Mouse (Mus musculus): ENCODE measurements around the gene AC170998.1. TPM values are rescaled to one million over a fixed set of nuclear protein-coding genes. Genes with fewer than 3 reads are reported as not detected.

The AC170998.1 gene
- polyA plus RNA-seq, 1 experiment from 2014 or later = 2.1 TPM

GRCm38 (mm10) chr17:28739244-28739643 is 13.4 kb downstream of the AC170998.1 start:
- H3K27ac ChIP-seq = no peak overlapping the region
- H3K4me3 ChIP-seq = no peak overlapping the region
- H3K36me3 ChIP-seq (ENCODE audit: poor library complexity, severe bottlenecking) = peaks cover 57% of the 10 kb centered on the region
- H3K9ac ChIP-seq = no peak overlapping the region
- no peak overlapping the region for H3K4me2 ChIP-seq
- no peak for ATAC-seq
- 97% methylated on average over 6 of the region's 6 CpGs for WGBS
- no peaks in the 10 kb centered on the region for H3K4me1 ChIP-seq
- H3K27me3 ChIP-seq = no peaks in the 10 kb centered on the region
- H3K9me3 ChIP-seq (replicated peaks) = no peaks in the 10 kb centered on the region

GRCm38 (mm10) chr17:28743145-28743866 is 17.4 kb downstream of the AC170998.1 start:
- no peak for ATAC-seq
- Histone ChIP-seq H3K4me2 (no peak overlapping the region), H3K4me1 (no peaks in the 10 kb centered on the region), H3K27ac (no peak overlapping the region), H3K36me3 (ENCODE audit: poor library complexity, severe bottlenecking) (peaks cover 87% of the 10 kb centered on the region), H3K9ac (no peak overlapping the region), H3K27me3 (no peaks in the 10 kb centered on the region), H3K9me3 (replicated peaks) (no peaks in the 10 kb centered on the region), H3K4me3 (no peak overlapping the region)
- 92% methylated on average over 11 of the region's 11 CpGs for WGBS

- Histone ChIP-seq H3K4me3 (no peak overlapping the region), H3K4me2 (no peak overlapping the region), H3K36me3 (ENCODE audit: poor library complexity, severe bottlenecking) (peaks cover 88% of the 10 kb centered on the region), H3K9ac (no peak overlapping the region), H3K27me3 (no peaks in the 10 kb centered on the region), H3K4me1 (no peaks in the 10 kb centered on the region), H3K27ac (no peak overlapping the region), H3K9me3 (replicated peaks) (no peaks in the 10 kb centered on the region)
- WGBS = 91% methylated on average over 9 of the region's 9 CpGs
- ATAC-seq = no peak
These were observed 18.0 kb downstream of the AC170998.1 start for GRCm38 (mm10) chr17:28743916-28744315.

- Histone ChIP-seq H3K36me3 (ENCODE audit: poor library complexity, severe bottlenecking) (peaks cover 77% of the 10 kb centered on the region), H3K9me3 (replicated peaks) (no peaks in the 10 kb centered on the region), H3K27ac (no peak overlapping the region), H3K4me2 (no peak overlapping the region), H3K4me3 (no peak overlapping the region), H3K4me1 (no peaks in the 10 kb centered on the region), H3K27me3 (no peaks in the 10 kb centered on the region), H3K9ac (no peak overlapping the region)
- WGBS = 94% methylated on average over 6 of the region's 6 CpGs
- ATAC-seq = no peak
These were observed 19.9 kb downstream of the AC170998.1 start for GRCm38 (mm10) chr17:28745773-28746172.

- Histone ChIP-seq H3K4me2 (no peak overlapping the region), H3K36me3 (ENCODE audit: poor library complexity, severe bottlenecking) (peaks cover 54% of the 10 kb centered on the region), H3K9me3 (replicated peaks) (no peaks in the 10 kb centered on the region), H3K4me3 (no peak overlapping the region), H3K27me3 (no peaks in the 10 kb centered on the region), H3K27ac (no peak overlapping the region), H3K9ac (no peak overlapping the region), H3K4me1 (no peaks in the 10 kb centered on the region)
- ATAC-seq = no peak
- 96% methylated on average over 4 of the region's 4 CpGs for WGBS
These were observed 22.1 kb downstream of the AC170998.1 start for GRCm38 (mm10) chr17:28748001-28748400.

- no peaks in the 10 kb centered on the region for H3K9me3 ChIP-seq (replicated peaks)
- WGBS = 92% methylated on average over 6 of the region's 6 CpGs
- no peak overlapping the region for H3K4me3 ChIP-seq
- no peak overlapping the region for H3K9ac ChIP-seq
- ATAC-seq = no peak
- no peaks in the 10 kb centered on the region for H3K4me1 ChIP-seq
- H3K36me3 ChIP-seq (ENCODE audit: poor library complexity, severe bottlenecking) = peaks cover 28% of the 10 kb centered on the region
- H3K4me2 ChIP-seq = no peak overlapping the region
- no peaks in the 10 kb centered on the region for H3K27me3 ChIP-seq
- H3K27ac ChIP-seq = no peak overlapping the region
These were observed 24.7 kb downstream of the AC170998.1 start for GRCm38 (mm10) chr17:28750580-28750979.

- Histone ChIP-seq H3K4me3 (no peak overlapping the region), H3K27ac (no peak overlapping the region), H3K9ac (no peak overlapping the region), H3K9me3 (replicated peaks) (no peaks in the 10 kb centered on the region), H3K27me3 (no peaks in the 10 kb centered on the region), H3K4me2 (no peak overlapping the region), H3K36me3 (ENCODE audit: poor library complexity, severe bottlenecking) (no peaks in the 10 kb centered on the region), H3K4me1 (no peaks in the 10 kb centered on the region)
- ATAC-seq = no peak
- 66% methylated on average over 5 of the region's 5 CpGs for WGBS
These were observed 30.6 kb downstream of the AC170998.1 start for GRCm38 (mm10) chr17:28756447-28756846.

GRCm38 (mm10) chr17:28757470-28757869 is 31.6 kb downstream of the AC170998.1 start:
- H3K4me3 ChIP-seq = no peak overlapping the region
- no peak overlapping the region for H3K27ac ChIP-seq
- WGBS = 80% methylated on average over 2 of the region's 2 CpGs
- no peak overlapping the region for H3K4me2 ChIP-seq
- H3K9ac ChIP-seq = no peak overlapping the region
- ATAC-seq = no peak
- no peaks in the 10 kb centered on the region for H3K9me3 ChIP-seq (replicated peaks)
- H3K4me1 ChIP-seq = no peaks in the 10 kb centered on the region
- no peaks in the 10 kb centered on the region for H3K36me3 ChIP-seq (ENCODE audit: poor library complexity, severe bottlenecking)
- no peaks in the 10 kb centered on the region for H3K27me3 ChIP-seq

GRCm38 (mm10) chr17:28760736-28761312 is 34.9 kb downstream of the AC170998.1 start:
- no peaks in the 10 kb centered on the region for H3K4me1 ChIP-seq
- WGBS = 82% methylated on average over 8 of the region's 8 CpGs
- H3K36me3 ChIP-seq (ENCODE audit: poor library complexity, severe bottlenecking) = no peaks in the 10 kb centered on the region
- no peaks in the 10 kb centered on the region for H3K9me3 ChIP-seq (replicated peaks)
- no peak overlapping the region for H3K4me2 ChIP-seq
- no peak overlapping the region for H3K4me3 ChIP-seq
- no peak for ATAC-seq
- H3K27ac ChIP-seq = no peak overlapping the region
- H3K27me3 ChIP-seq = no peaks in the 10 kb centered on the region
- no peak overlapping the region for H3K9ac ChIP-seq

- no peaks in the 10 kb centered on the region for H3K4me1 ChIP-seq
- H3K4me2 ChIP-seq = no peak overlapping the region
- no peak overlapping the region for H3K27ac ChIP-seq
- WGBS = 20% methylated on average over 3 of the region's 3 CpGs
- no peak overlapping the region for H3K4me3 ChIP-seq
- no peaks in the 10 kb centered on the region for H3K36me3 ChIP-seq (ENCODE audit: poor library complexity, severe bottlenecking)
- peaks cover 3% of the 10 kb centered on the region; the same call in 1 of the 2 replicates for H3K27me3 ChIP-seq
- H3K9ac ChIP-seq = no peak overlapping the region
- no peaks in the 10 kb centered on the region for H3K9me3 ChIP-seq (replicated peaks)
- no peak for ATAC-seq
These were observed 36.0 kb downstream of the AC170998.1 start for GRCm38 (mm10) chr17:28761871-28762270.

GRCm38 (mm10) chr17:28766203-28766602 is 40.3 kb downstream of the AC170998.1 start:
- Histone ChIP-seq H3K4me3 (no peak overlapping the region), H3K27ac (no peak overlapping the region), H3K4me1 (peaks cover 15% of the 10 kb centered on the region), H3K4me2 (no peak overlapping the region), H3K36me3 (ENCODE audit: poor library complexity, severe bottlenecking) (no peaks in the 10 kb centered on the region), H3K9me3 (replicated peaks) (no peaks in the 10 kb centered on the region), H3K27me3 (peaks cover 40% of the 10 kb centered on the region), H3K9ac (no peak overlapping the region)
- WGBS = 77% methylated on average over 3 of the region's 3 CpGs
- ATAC-seq = no peak

- H3K9me3 ChIP-seq (replicated peaks) = no peaks in the 10 kb centered on the region
- H3K36me3 ChIP-seq (ENCODE audit: poor library complexity, severe bottlenecking) = no peaks in the 10 kb centered on the region
- no peak overlapping the region for H3K4me2 ChIP-seq
- H3K4me3 ChIP-seq = no peak overlapping the region
- peaks cover 15% of the 10 kb centered on the region for H3K4me1 ChIP-seq
- H3K9ac ChIP-seq = no peak overlapping the region
- no peak for ATAC-seq
- WGBS = 80% methylated on average over 11 of the region's 11 CpGs
- no peak overlapping the region for H3K27ac ChIP-seq
- H3K27me3 ChIP-seq = peaks cover 45% of the 10 kb centered on the region
These were observed 41.1 kb downstream of the AC170998.1 start for GRCm38 (mm10) chr17:28766781-28767515.
